Mouse (Mus musculus) small intestine, adult 2 months (tissue): ENCODE measurements at regions not wholly inside any gene's neighbourhood (a gene's known extent, or its start where the extent isn't known, plus 50 kb on each side); places are given as distances from the start of the nearest gene placed in this dataset.

Source experiments
- H3K27ac ChIP-seq: fragments of 200-500 bp; 2 replicates; pipeline ENCODE4 v1.5.1; 2012; ENCODE audit warnings: low read depth, low read length, control low read depth, inconsistent platforms; ENCODE audit not compliant: insufficient read depth
- H3K27me3 ChIP-seq: fragments of 200-500 bp; 2 replicates; pipeline ENCODE4 v1.6.1; 2012; ENCODE audit warnings: mild to moderate bottlenecking, moderate library complexity, low read length, inconsistent platforms; ENCODE audit not compliant: control insufficient read depth, insufficient read depth
- H3K36me3 ChIP-seq: fragments of 200-500 bp; 2 replicates; pipeline ENCODE4 v1.6.1; 2012; ENCODE audit warnings: mild to moderate bottlenecking, low read length, control low read depth, inconsistent platforms; ENCODE audit not compliant: control insufficient read depth, insufficient read depth
- H3K4me1 ChIP-seq: fragments of 200-500 bp; 2 replicates; pipeline ENCODE4 v1.6.1; 2012; ENCODE audit warnings: low read length, inconsistent platforms, mixed read lengths; ENCODE audit not compliant: control insufficient read depth, insufficient read depth, insufficient read length
- H3K4me3 ChIP-seq: fragments of 200-500 bp; 2 replicates; pipeline ENCODE4 v1.5.1; 2012; ENCODE audit warnings: low read depth, mild to moderate bottlenecking, control low read depth, inconsistent platforms, low read length, moderate library complexity
- CTCF ChIP-seq: fragments of 200-500 bp; IDR thresholded peaks from 2 replicates; pipeline ENCODE4 v1.5.1; 2012; ENCODE audit warnings: low read depth, mild to moderate bottlenecking, control low read depth, inconsistent platforms, low read length, moderate library complexity, mixed read lengths; ENCODE audit not compliant: insufficient replicate concordance, insufficient read length; ENCODE audit errors: extremely low read depth
- POLR2A ChIP-seq: fragments of 200-500 bp; IDR thresholded peaks from 2 replicates; pipeline ENCODE4 v1.6.1; 2012; ENCODE audit warnings: low read depth, mild to moderate bottlenecking, control low read depth, inconsistent platforms, low read length, moderate library complexity
- WGBS: fragments of 180-500 bp; shearing (Covaris S2); methylation state at CpG from one replicate; pipeline ENCODE4 v1.1.7; 2018; 5-methylcytosine and 5-hydroxymethylcytosine counted together

DNA sequence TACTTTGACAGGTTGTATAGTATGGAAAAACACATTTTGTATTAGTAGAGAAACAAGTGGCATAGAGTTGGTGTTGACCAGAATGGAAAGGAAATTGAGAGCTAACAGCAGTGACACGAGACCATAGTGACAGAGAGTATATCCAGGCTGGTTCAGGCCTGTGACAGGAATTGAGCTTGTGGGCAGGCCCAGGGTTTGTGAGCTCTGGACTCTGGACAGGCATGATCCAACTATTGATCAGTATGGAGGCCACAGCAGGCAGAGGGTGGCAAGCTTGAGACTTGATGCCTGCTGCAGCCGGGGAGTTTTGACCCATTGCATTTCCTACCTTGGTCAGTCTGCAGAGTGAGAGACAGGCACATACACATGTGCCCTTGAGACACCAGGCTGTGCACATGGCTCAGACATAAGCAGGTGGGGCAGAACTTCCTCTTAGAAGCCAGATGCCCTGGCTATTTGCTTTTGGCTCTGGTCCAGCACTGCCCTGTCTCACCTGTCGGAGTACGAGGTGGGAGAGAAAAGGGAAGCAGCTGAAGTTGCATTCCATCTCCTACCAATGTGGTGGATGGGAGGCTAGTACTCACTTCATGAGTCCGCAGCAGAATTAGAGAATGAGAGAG is 1006.2 kb upstream of the Cdh20 start:
- Histone ChIP-seq H3K36me3 (no peaks in the 10 kb centered on the region), H3K4me3 (no peak overlapping the region), H3K27me3 (no peaks in the 10 kb centered on the region), H3K27ac (no peak overlapping the region), H3K4me1 (0 out of 2 replicates have a peak, but pooled peaks cover under 1% of the 10 kb centered on the region)
- 35% methylated on average over 5 of the region's 5 CpGs for WGBS
- TF ChIP-seq CTCF (no peak), POLR2A (no peak)

- no peaks in the 10 kb centered on the region for H3K27me3 ChIP-seq
- 39% methylated on average over 3 of the region's 3 CpGs for WGBS
- no peaks in the 10 kb centered on the region for H3K36me3 ChIP-seq
- no peak overlapping the region for H3K4me3 ChIP-seq
- H3K27ac ChIP-seq: no peak overlapping the region
- no peaks in the 10 kb centered on the region for H3K4me1 ChIP-seq
- TF ChIP-seq POLR2A: no peak
- peak; percentile 31; the same call in 1 of the 2 replicates for TF ChIP-seq CTCF
These were observed 1005.6 kb upstream of the Cdh20 start for GRCm38 (mm10) chr1:103762745-103763144.

DNA sequence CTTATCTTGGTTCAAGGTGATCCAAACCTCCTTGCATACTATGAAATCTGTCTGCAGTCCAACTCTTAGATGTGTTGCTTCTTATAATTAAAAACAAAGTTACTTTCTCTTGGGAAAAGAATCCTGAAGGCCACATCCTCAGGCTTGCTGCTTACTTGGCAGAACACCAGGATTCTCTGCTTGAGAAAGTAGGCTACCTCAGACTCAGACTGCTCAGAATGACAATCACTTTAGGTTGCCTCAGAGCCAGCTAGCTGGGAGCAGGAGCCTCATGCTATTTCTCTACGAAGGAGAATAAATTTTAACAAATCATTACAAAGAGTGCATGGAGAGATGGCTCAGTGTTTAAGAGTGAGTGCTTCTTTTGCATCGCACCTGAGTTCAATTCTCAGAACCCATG is 1001.0 kb upstream of the Cdh20 start:
- TF ChIP-seq CTCF (no peak), POLR2A (no peak)
- Histone ChIP-seq H3K36me3 (no peaks in the 10 kb centered on the region), H3K4me3 (no peak overlapping the region)

DNA sequence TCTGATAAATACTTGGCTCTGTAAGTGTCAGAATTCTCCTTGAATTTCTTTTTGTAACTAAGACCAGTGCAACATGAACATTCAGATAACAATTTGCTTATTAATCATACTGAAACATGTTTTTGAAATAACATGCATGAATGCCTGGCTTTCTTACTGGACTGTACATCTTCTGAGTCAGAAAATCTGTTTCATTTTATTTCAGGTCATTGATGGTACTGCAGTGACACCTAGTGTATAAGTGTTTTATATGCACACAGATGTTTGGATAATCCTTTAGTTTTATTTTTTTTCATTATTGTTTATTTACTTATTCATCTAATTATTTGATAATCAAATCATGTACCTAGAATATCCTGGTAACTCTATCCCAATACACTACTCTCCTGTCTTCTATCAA is 983.6 kb upstream of the Cdh20 start:
- H3K27me3 ChIP-seq: no peaks in the 10 kb centered on the region
- no peak for TF ChIP-seq CTCF
- no peak for TF ChIP-seq POLR2A
- no peaks in the 10 kb centered on the region for H3K36me3 ChIP-seq
- H3K4me1 ChIP-seq: no peaks in the 10 kb centered on the region
- H3K27ac ChIP-seq: no peak overlapping the region
- no peak overlapping the region for H3K4me3 ChIP-seq

More for the DNA sequence above, 1001.0 kb upstream of the Cdh20 start:
- Histone ChIP-seq H3K27ac (no peak overlapping the region), H3K27me3 (no peaks in the 10 kb centered on the region), H3K4me1 (no peaks in the 10 kb centered on the region)
- WGBS: 51% methylated on average over 2 of the region's 2 CpGs

DNA sequence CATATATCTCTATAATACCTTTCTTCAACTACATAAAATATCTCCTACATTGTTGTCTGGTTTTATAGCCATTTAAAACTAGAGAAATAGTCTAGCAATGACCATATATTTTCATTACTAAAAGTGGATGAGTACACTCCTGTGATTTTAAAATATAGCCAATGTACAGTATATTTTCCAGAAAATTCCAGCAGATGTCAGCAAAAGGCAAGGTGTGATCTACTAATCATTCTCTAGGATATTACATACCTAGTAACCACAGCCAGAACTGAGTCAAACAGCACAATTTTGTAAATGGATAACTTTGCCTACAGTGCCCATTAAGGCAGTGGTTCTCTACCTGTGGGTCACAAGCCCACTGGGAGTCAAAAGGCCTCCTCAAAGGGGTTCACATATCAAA is 972.0 kb upstream of the Cdh20 start:
- Histone ChIP-seq H3K4me3 (no peak overlapping the region), H3K36me3 (no peaks in the 10 kb centered on the region), H3K4me1 (no peaks in the 10 kb centered on the region), H3K27me3 (no peaks in the 10 kb centered on the region), H3K27ac (no peak overlapping the region)
- TF ChIP-seq POLR2A: no peak
- TF ChIP-seq CTCF: no peak

DNA sequence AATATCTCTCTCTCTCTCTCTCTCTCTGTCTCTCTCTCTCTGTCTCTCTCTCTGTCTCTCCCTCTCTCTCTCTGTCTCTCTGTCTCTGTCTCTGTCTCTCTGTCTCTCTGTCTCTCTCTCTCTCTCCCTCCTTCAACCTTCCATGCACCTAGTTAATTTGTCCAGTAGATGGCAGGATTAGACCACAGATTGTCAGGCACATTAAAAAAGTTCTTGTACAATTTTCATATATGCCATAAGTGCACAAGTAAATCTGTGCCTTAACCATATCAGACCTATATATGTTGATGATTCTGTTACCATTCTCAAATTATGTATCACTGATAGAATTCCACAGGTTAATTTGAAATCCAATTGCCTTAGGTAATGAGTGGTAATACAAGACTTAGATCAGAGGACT is 969.0 kb upstream of the Cdh20 start:
- Histone ChIP-seq H3K27me3 (no peaks in the 10 kb centered on the region), H3K4me1 (no peaks in the 10 kb centered on the region), H3K4me3 (no peak overlapping the region), H3K36me3 (no peaks in the 10 kb centered on the region), H3K27ac (no peak overlapping the region)
- TF ChIP-seq POLR2A (no peak), CTCF (no peak)

- Histone ChIP-seq H3K27ac (no peak overlapping the region), H3K4me3 (no peak overlapping the region), H3K4me1 (no peaks in the 10 kb centered on the region), H3K27me3 (no peaks in the 10 kb centered on the region), H3K36me3 (no peaks in the 10 kb centered on the region)
- TF ChIP-seq CTCF: no peak
- no peak for TF ChIP-seq POLR2A
- 34% methylated on average over 3 of the region's 3 CpGs for WGBS
These were observed 950.4 kb upstream of the Cdh20 start for GRCm38 (mm10) chr1:103817946-103818345.
